Mouse (Mus musculus) cerebellum, adult 9-10 months (tissue): ENCODE data around the gene Rtn2.
A peak's percentile ranks its signal among the peaks of the same experiment; 100 is the strongest.

Experiments
- DNase-seq: peaks from one replicate; pipeline ENCODE4 v3.0.0; 2022

Gene Rtn2

GRCm38 (mm10) chr7:19282385-19282784 is at the start of gene Rtn2:
Rtn2 (plus strand) TSS chr7:19282624.
- DNase-seq, result peak; percentile 92

GRCm38 (mm10) chr7:19234652-19235051 is 47.8 kb upstream of the Rtn2 start:
- no peak for DNase-seq

- no peak for DNase-seq
Measured at GRCm38 (mm10) chr7:19235092-19235671, 47.2 kb upstream of the Rtn2 start.

GRCm38 (mm10) chr7:19236411-19236810 is 46.0 kb upstream of the Rtn2 start:
- DNase-seq, result no peak

GRCm38 (mm10) chr7:19238344-19238743 is 44.1 kb upstream of the Rtn2 start:
- no peak for DNase-seq

- DNase-seq, result peak; percentile 92
Measured at GRCm38 (mm10) chr7:19239423-19239822, 43.0 kb upstream of the Rtn2 start.

- no peak for DNase-seq
Measured at GRCm38 (mm10) chr7:19239986-19240385, 42.4 kb upstream of the Rtn2 start.

GRCm38 (mm10) chr7:19240905-19241463 is 41.4 kb upstream of the Rtn2 start:
- no peak for DNase-seq

- DNase-seq, result no peak
Measured at GRCm38 (mm10) chr7:19242005-19242404, 40.4 kb upstream of the Rtn2 start.

GRCm38 (mm10) chr7:19243858-19244257 is 38.6 kb upstream of the Rtn2 start:
- DNase-seq, result no peak

- DNase-seq, result no peak
Measured at GRCm38 (mm10) chr7:19245083-19245482, 37.3 kb upstream of the Rtn2 start.

- no peak for DNase-seq
Measured at GRCm38 (mm10) chr7:19246855-19247254, 35.6 kb upstream of the Rtn2 start.

- no peak for DNase-seq
Measured at GRCm38 (mm10) chr7:19247511-19247910, 34.9 kb upstream of the Rtn2 start.

GRCm38 (mm10) chr7:19252078-19252477 is 30.3 kb upstream of the Rtn2 start:
- no peak for DNase-seq

GRCm38 (mm10) chr7:19253437-19253836 is 29.0 kb upstream of the Rtn2 start:
- DNase-seq, result no peak

- no peak for DNase-seq
Measured at GRCm38 (mm10) chr7:19255395-19255794, 27.0 kb upstream of the Rtn2 start.

GRCm38 (mm10) chr7:19256567-19256966 is 25.9 kb upstream of the Rtn2 start:
- no peak for DNase-seq

- DNase-seq, result no peak
Measured at GRCm38 (mm10) chr7:19257390-19258022, 24.9 kb upstream of the Rtn2 start.

GRCm38 (mm10) chr7:19258336-19258735 is 24.1 kb upstream of the Rtn2 start:
- DNase-seq, result no peak

GRCm38 (mm10) chr7:19265147-19265546 is 17.3 kb upstream of the Rtn2 start:
- DNase-seq, result no peak

- no peak for DNase-seq
Measured at GRCm38 (mm10) chr7:19265928-19266822, 16.2 kb upstream of the Rtn2 start.

GRCm38 (mm10) chr7:19267051-19267450 is 15.4 kb upstream of the Rtn2 start:
- DNase-seq, result no peak

GRCm38 (mm10) chr7:19268993-19269681 is 13.3 kb upstream of the Rtn2 start:
- no peak for DNase-seq
